Mouse (Mus musculus): ENCODE data around the gene Ssxb8. TPM values are rescaled to one million over a fixed set of nuclear protein-coding genes. Genes with fewer than 3 reads are reported as not detected.
"Not testable (repeated sequence)": the region's sequence is repeated elsewhere in the genome, so short reads cannot be mapped to it uniquely, and the experiment has no call there.

Gene Ssxb8
- not detected for total RNA-seq (2021)
- long read RNA-seq, experiment 1: 0 reads
- long read RNA-seq, experiment 2: 0 reads

GRCm38 (mm10) chrX:8690744-8691143, at the start of gene Ssxb8:
Gene Ssxb8, minus strand, starts transcription at chrX:8690844.
- DNase-seq: not testable (repeated sequence)

GRCm38 (mm10) chrX:8732907-8733306, 42.3 kb upstream of the Ssxb8 start:
- DNase-seq: peak; percentile 3 to 18

- DNase-seq: no peak
Measured at GRCm38 (mm10) chrX:8663085-8663484, 27.6 kb downstream of the Ssxb8 start.

Other genes starting within 250 kb of the Ssxb8 start
- gene Ssxb2, start 229.1 kb downstream of the Ssxb8 start, total RNA-seq (2021): not detected
- gene Gm14459, start 165.9 kb downstream of the Ssxb8 start, total RNA-seq (2021): not detected
- not detected for gene Ssxb6, start 142.6 kb downstream of the Ssxb8 start, total RNA-seq (2021)
- gene Ssxb3, start 99.0 kb downstream of the Ssxb8 start, total RNA-seq (2021): not detected
- not detected for gene Ssx9, start 57.6 kb upstream of the Ssxb8 start, total RNA-seq (2021)
- not detected for gene Ssxb5, start 112.8 kb upstream of the Ssxb8 start, total RNA-seq (2021)
- gene Gm6592, start 153.2 kb upstream of the Ssxb8 start, total RNA-seq (2021): not detected
- not detected for gene Gm5751, start 183.4 kb upstream of the Ssxb8 start, total RNA-seq (2021)
- under 1 TPM; 0.57 to 0.77 TPM for gene B630019K06Rik, start 201.5 kb upstream of the Ssxb8 start, total RNA-seq (2021)

Measured in heart, adult 18-20 months (tissue).